Mouse (Mus musculus): Measurements from ENCODE around the gene Agfg1.
A peak's percentile ranks its signal among the peaks of the same experiment; 100 is the strongest.

The Agfg1 gene

GRCm38 (mm10) chr1:82839296-82839613 is at the start of gene Agfg1:
Agfg1 (plus strand) TSS chr1:82839483.
- DNase-seq = peak; percentile 96 to 98

- no peak for DNase-seq
Measured at GRCm38 (mm10) chr1:82791105-82791504, 48.2 kb upstream of the Agfg1 start.

GRCm38 (mm10) chr1:82792238-82792637 is 47.0 kb upstream of the Agfg1 start:
- DNase-seq = no peak

- no peak for DNase-seq
Measured at GRCm38 (mm10) chr1:82793110-82793509, 46.2 kb upstream of the Agfg1 start.

- DNase-seq = peak; percentile 33 to 41
Measured at GRCm38 (mm10) chr1:82793986-82794385, 45.3 kb upstream of the Agfg1 start.

- DNase-seq = no peak
Measured at GRCm38 (mm10) chr1:82795211-82795610, 44.1 kb upstream of the Agfg1 start.

- no peak for DNase-seq
Measured at GRCm38 (mm10) chr1:82795702-82796443, 43.4 kb upstream of the Agfg1 start.

GRCm38 (mm10) chr1:82797088-82797487 is 42.2 kb upstream of the Agfg1 start:
- DNase-seq = no peak

- no peak for DNase-seq
Measured at GRCm38 (mm10) chr1:82798304-82798703, 41.0 kb upstream of the Agfg1 start.

- no peak for DNase-seq
Measured at GRCm38 (mm10) chr1:82798922-82799321, 40.4 kb upstream of the Agfg1 start.

GRCm38 (mm10) chr1:82801105-82801783 is 38.0 kb upstream of the Agfg1 start:
- DNase-seq = peak; percentile 19 to 29

- DNase-seq = no peak
Measured at GRCm38 (mm10) chr1:82803608-82804007, 35.7 kb upstream of the Agfg1 start.

GRCm38 (mm10) chr1:82804059-82804458 is 35.2 kb upstream of the Agfg1 start:
- no peak for DNase-seq

GRCm38 (mm10) chr1:82806391-82806790 is 32.9 kb upstream of the Agfg1 start:
- DNase-seq = no peak

GRCm38 (mm10) chr1:82807206-82807605 is 32.1 kb upstream of the Agfg1 start:
- no peak for DNase-seq

- no peak for DNase-seq
Measured at GRCm38 (mm10) chr1:82808564-82808963, 30.7 kb upstream of the Agfg1 start.

GRCm38 (mm10) chr1:82811766-82812165 is 27.5 kb upstream of the Agfg1 start:
- no peak for DNase-seq

- no peak for DNase-seq
Measured at GRCm38 (mm10) chr1:82815941-82816716, 23.2 kb upstream of the Agfg1 start.

- no peak for DNase-seq
Measured at GRCm38 (mm10) chr1:82819366-82819765, 19.9 kb upstream of the Agfg1 start.

GRCm38 (mm10) chr1:82820179-82820578 is 19.1 kb upstream of the Agfg1 start:
- DNase-seq = no peak

- DNase-seq = no peak
Measured at GRCm38 (mm10) chr1:82820626-82821186, 18.6 kb upstream of the Agfg1 start.

- no peak for DNase-seq
Measured at GRCm38 (mm10) chr1:82821846-82822245, 17.4 kb upstream of the Agfg1 start.

GRCm38 (mm10) chr1:82824147-82824546 is 15.1 kb upstream of the Agfg1 start:
- no peak for DNase-seq

All from cerebellum, postnatal 25 days (tissue).